Mouse (Mus musculus): ENCODE measurements around the gene Xylt2. TPM values are rescaled to one million over a fixed set of nuclear protein-coding genes. Genes with fewer than 3 reads are reported as not detected.

Xylt2 gene
- polyA plus RNA-seq (2014; fragmentation: Nextera tagmentation; extraction: Ambion mirVana) = 11.0 and 13.0 TPM in 2 replicates

GRCm38 (mm10) chr11:94676754-94677606 is at the start of gene Xylt2:
Xylt2 (minus strand) TSS chr11:94677515.
- Histone ChIP-seq H3K4me3 (replicated peaks; ENCODE audit: low read depth, low read length) (peak within 1 kb of the TSS; percentile 81), H3K9me3 (ENCODE audit: control insufficient read depth, low read length) (no peaks in the 10 kb centered on the region), H3K4me2 (ENCODE audit: low read length) (peak within 1 kb of the TSS; percentile 88), H3K36me3 (ENCODE audit: control insufficient read depth, insufficient read depth, low read length) (no peaks in the 10 kb centered on the region), H3K27ac (replicated peaks; ENCODE audit: low read depth, low read length) (peak within 1 kb of the TSS; percentile 92), H3K9ac (replicated peaks; ENCODE audit: low read length) (peak within 1 kb of the TSS; percentile 95), H3K27me3 (ENCODE audit: control insufficient read depth, insufficient read depth, low read length) (no peaks in the 10 kb centered on the region), H3K4me1 (ENCODE audit: control insufficient read depth, insufficient read depth, low read length) (peaks cover 10% of the 10 kb centered on the region)
- under 1% methylated on average over 81 of the region's 82 CpGs for WGBS
- peak; percentile 98 for DNase-seq
- peak; percentile 93 for ATAC-seq (ENCODE audit: low FRiP score, low TSS enrichment)

DNA sequence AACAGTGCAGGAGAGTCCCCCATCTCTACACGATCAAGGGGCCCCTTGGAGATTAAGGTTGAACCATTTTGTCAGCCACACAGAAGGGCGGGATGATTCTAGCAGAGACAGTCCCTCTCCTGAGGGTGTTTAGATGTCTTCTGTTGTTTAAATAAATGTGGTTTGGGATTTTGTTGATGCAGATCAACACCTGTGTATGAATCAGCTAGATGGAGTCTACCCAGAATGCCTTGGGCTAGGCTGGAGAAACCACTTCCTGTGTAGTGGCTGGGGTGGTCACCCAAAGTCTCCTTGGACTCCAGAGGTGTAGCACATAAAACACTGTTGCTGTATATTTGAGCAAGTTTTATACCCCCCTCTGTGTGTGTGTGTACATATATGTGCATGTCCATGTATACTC is 41.9 kb upstream of the Xylt2 start:
- no peak for DNase-seq
- 77% methylated on average over 2 of the region's 2 CpGs for WGBS
- H3K9ac ChIP-seq (replicated peaks; ENCODE audit: low read length) = no peak overlapping the region
- no peak for ATAC-seq (ENCODE audit: low FRiP score, low TSS enrichment)
- H3K4me2 ChIP-seq (ENCODE audit: low read length) = no peak overlapping the region
- H3K4me1 ChIP-seq (ENCODE audit: control insufficient read depth, insufficient read depth, low read length) = peaks cover 10% of the 10 kb centered on the region
- H3K36me3 ChIP-seq (ENCODE audit: control insufficient read depth, insufficient read depth, low read length) = no peaks in the 10 kb centered on the region
- H3K9me3 ChIP-seq (ENCODE audit: control insufficient read depth, low read length) = no peaks in the 10 kb centered on the region
- no peak overlapping the region for H3K27ac ChIP-seq (replicated peaks; ENCODE audit: low read depth, low read length)
- no peaks in the 10 kb centered on the region for H3K27me3 ChIP-seq (ENCODE audit: control insufficient read depth, insufficient read depth, low read length)
- H3K4me3 ChIP-seq (replicated peaks; ENCODE audit: low read depth, low read length) = no peak overlapping the region

- no peak for DNase-seq
- Histone ChIP-seq H3K9me3 (ENCODE audit: control insufficient read depth, low read length) (no peaks in the 10 kb centered on the region), H3K4me1 (ENCODE audit: control insufficient read depth, insufficient read depth, low read length) (peaks cover 10% of the 10 kb centered on the region), H3K4me2 (ENCODE audit: low read length) (no peak overlapping the region), H3K27ac (replicated peaks; ENCODE audit: low read depth, low read length) (no peak overlapping the region), H3K4me3 (replicated peaks; ENCODE audit: low read depth, low read length) (no peak overlapping the region), H3K9ac (replicated peaks; ENCODE audit: low read length) (no peak overlapping the region), H3K27me3 (ENCODE audit: control insufficient read depth, insufficient read depth, low read length) (no peaks in the 10 kb centered on the region), H3K36me3 (ENCODE audit: control insufficient read depth, insufficient read depth, low read length) (no peaks in the 10 kb centered on the region)
- 88% methylated on average over 7 of the region's 7 CpGs for WGBS
- no peak for ATAC-seq (ENCODE audit: low FRiP score, low TSS enrichment)
Measured at GRCm38 (mm10) chr11:94718113-94718909, 41.0 kb upstream of the Xylt2 start.

GRCm38 (mm10) chr11:94717239-94717638 is 39.9 kb upstream of the Xylt2 start:
- Histone ChIP-seq H3K36me3 (ENCODE audit: control insufficient read depth, insufficient read depth, low read length) (no peaks in the 10 kb centered on the region), H3K27me3 (ENCODE audit: control insufficient read depth, insufficient read depth, low read length) (no peaks in the 10 kb centered on the region), H3K9ac (replicated peaks; ENCODE audit: low read length) (no peak overlapping the region), H3K4me2 (ENCODE audit: low read length) (no peak overlapping the region), H3K4me3 (replicated peaks; ENCODE audit: low read depth, low read length) (no peak overlapping the region), H3K4me1 (ENCODE audit: control insufficient read depth, insufficient read depth, low read length) (peaks cover 10% of the 10 kb centered on the region), H3K9me3 (ENCODE audit: control insufficient read depth, low read length) (no peaks in the 10 kb centered on the region), H3K27ac (replicated peaks; ENCODE audit: low read depth, low read length) (no peak overlapping the region)
- ATAC-seq (ENCODE audit: low FRiP score, low TSS enrichment) (no peak), DNase-seq (no peak)
- WGBS = 32% methylated on average over 11 of the region's 11 CpGs

DNA sequence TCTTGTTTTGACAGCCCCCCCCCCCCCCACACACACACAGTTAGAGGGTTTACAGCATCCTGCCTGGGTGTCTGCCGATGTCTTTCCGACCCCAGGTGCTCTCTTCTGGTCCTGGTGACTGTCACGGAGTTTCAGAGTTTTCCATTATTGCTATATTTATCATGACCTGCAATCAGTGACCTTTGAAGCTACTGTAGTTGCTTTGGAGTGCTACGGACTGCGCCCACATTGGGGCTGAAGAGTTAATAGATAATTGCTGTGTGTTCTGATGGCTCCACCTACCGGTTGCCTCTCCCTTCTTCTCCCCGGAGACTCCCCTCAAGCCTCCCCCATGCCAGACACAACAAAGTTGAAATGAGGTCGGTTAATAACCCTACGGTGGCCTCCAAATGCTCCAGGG is 39.4 kb upstream of the Xylt2 start:
- DNase-seq (peak; percentile 64), ATAC-seq (ENCODE audit: low FRiP score, low TSS enrichment) (no peak)
- H3K4me3 ChIP-seq (replicated peaks; ENCODE audit: low read depth, low read length) = no peak overlapping the region
- WGBS = 12% methylated on average over 9 of the region's 9 CpGs
- no peak overlapping the region for H3K27ac ChIP-seq (replicated peaks; ENCODE audit: low read depth, low read length)
- no peaks in the 10 kb centered on the region for H3K27me3 ChIP-seq (ENCODE audit: control insufficient read depth, insufficient read depth, low read length)
- H3K36me3 ChIP-seq (ENCODE audit: control insufficient read depth, insufficient read depth, low read length) = no peaks in the 10 kb centered on the region
- H3K9me3 ChIP-seq (ENCODE audit: control insufficient read depth, low read length) = no peaks in the 10 kb centered on the region
- H3K4me2 ChIP-seq (ENCODE audit: low read length) = peak overlapping the region; percentile 17; the same call in 1 of the 2 replicates
- H3K9ac ChIP-seq (replicated peaks; ENCODE audit: low read length) = no peak overlapping the region
- H3K4me1 ChIP-seq (ENCODE audit: control insufficient read depth, insufficient read depth, low read length) = peaks cover 10% of the 10 kb centered on the region

DNA sequence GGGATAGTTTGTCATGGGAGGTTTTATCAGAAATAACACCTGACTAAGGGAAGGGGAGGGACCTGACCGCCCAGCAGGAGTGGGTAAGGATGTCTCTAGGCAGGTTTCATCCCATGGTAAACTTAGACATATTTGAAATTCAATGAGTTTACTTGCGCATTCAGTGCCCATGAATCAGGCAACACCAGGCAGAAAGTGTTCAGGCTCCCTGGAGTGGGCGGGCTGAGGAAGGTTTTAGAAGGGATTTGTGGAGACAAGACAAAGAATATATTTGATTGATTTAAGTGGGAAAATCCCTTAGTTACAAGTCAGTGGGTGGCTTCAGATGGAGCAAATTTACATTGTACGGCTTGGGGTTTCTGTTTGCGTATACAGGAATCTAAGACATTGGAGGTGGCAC is 38.3 kb upstream of the Xylt2 start:
- ATAC-seq (ENCODE audit: low FRiP score, low TSS enrichment) = no peak
- Histone ChIP-seq H3K9ac (replicated peaks; ENCODE audit: low read length) (no peak overlapping the region), H3K27me3 (ENCODE audit: control insufficient read depth, insufficient read depth, low read length) (no peaks in the 10 kb centered on the region), H3K27ac (replicated peaks; ENCODE audit: low read depth, low read length) (no peak overlapping the region), H3K9me3 (ENCODE audit: control insufficient read depth, low read length) (no peaks in the 10 kb centered on the region), H3K4me2 (ENCODE audit: low read length) (no peak overlapping the region), H3K4me3 (replicated peaks; ENCODE audit: low read depth, low read length) (no peak overlapping the region), H3K36me3 (ENCODE audit: control insufficient read depth, insufficient read depth, low read length) (no peaks in the 10 kb centered on the region), H3K4me1 (ENCODE audit: control insufficient read depth, insufficient read depth, low read length) (peaks cover 10% of the 10 kb centered on the region)
- no peak for DNase-seq
- WGBS = 48% methylated on average over 5 of the region's 5 CpGs

GRCm38 (mm10) chr11:94713246-94713860 is 36.0 kb upstream of the Xylt2 start:
- Histone ChIP-seq H3K27ac (replicated peaks; ENCODE audit: low read depth, low read length) (no peak overlapping the region), H3K27me3 (ENCODE audit: control insufficient read depth, insufficient read depth, low read length) (no peaks in the 10 kb centered on the region), H3K4me2 (ENCODE audit: low read length) (no peak overlapping the region), H3K4me3 (replicated peaks; ENCODE audit: low read depth, low read length) (no peak overlapping the region), H3K9ac (replicated peaks; ENCODE audit: low read length) (no peak overlapping the region), H3K36me3 (ENCODE audit: control insufficient read depth, insufficient read depth, low read length) (no peaks in the 10 kb centered on the region), H3K9me3 (ENCODE audit: control insufficient read depth, low read length) (no peaks in the 10 kb centered on the region), H3K4me1 (ENCODE audit: control insufficient read depth, insufficient read depth, low read length) (peaks cover 10% of the 10 kb centered on the region)
- ATAC-seq (ENCODE audit: low FRiP score, low TSS enrichment) = no peak
- no peak for DNase-seq
- WGBS = 52% methylated on average over 11 of the region's 11 CpGs

DNA sequence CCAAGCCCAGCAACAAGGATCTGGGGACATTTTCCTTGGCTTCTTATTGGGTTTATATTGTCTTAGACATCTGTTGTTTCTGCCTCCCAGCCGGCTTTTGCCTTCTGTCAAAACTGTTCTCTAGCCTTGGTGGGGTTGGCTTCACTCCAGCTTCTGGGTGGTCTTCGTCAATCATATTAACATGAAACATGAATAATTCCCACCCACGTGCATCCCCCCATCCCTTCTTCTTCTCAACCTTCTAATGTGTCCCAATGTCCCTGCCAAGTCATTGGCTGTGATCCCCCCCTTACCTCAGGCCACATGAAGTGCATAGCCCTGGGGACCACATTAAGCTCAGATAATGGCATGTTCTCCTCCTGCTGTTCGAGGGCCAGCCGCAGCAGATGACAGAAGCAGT is 27.2 kb upstream of the Xylt2 start, which contains the start of gene Gm11541:
Gene Gm11541, minus strand, starts transcription at position 28 of the 400 bp plus-strand sequence.
- 58% methylated on average over 5 of the region's 5 CpGs for WGBS

More for the DNA sequence above, 27.2 kb upstream of the Xylt2 start, which contains the start of gene Gm11541:
- DNase-seq (peak; percentile 45), ATAC-seq (ENCODE audit: low FRiP score, low TSS enrichment) (no peak)
- Histone ChIP-seq H3K36me3 (ENCODE audit: control insufficient read depth, insufficient read depth, low read length) (no peaks in the 10 kb centered on the region), H3K9me3 (ENCODE audit: control insufficient read depth, low read length) (no peaks in the 10 kb centered on the region), H3K27ac (replicated peaks; ENCODE audit: low read depth, low read length) (no peak within 1 kb of the TSS), H3K4me2 (ENCODE audit: low read length) (no peak within 1 kb of the TSS), H3K27me3 (ENCODE audit: control insufficient read depth, insufficient read depth, low read length) (no peaks in the 10 kb centered on the region), H3K9ac (replicated peaks; ENCODE audit: low read length) (no peak within 1 kb of the TSS), H3K4me3 (replicated peaks; ENCODE audit: low read depth, low read length) (no peak within 1 kb of the TSS), H3K4me1 (ENCODE audit: control insufficient read depth, insufficient read depth, low read length) (no peaks in the 10 kb centered on the region)

All from midbrain, embryonic 14.5 days (tissue).